Mouse (Mus musculus): ENCODE measurements around the gene Lgals2. TPM values are rescaled to one million over a fixed set of nuclear protein-coding genes. Genes with fewer than 3 reads are reported as not detected.

The Lgals2 gene
- polyA plus RNA-seq, 1 experiment, result 4.8 TPM

- H3K27ac ChIP-seq (ENCODE audit: control insufficient read depth, insufficient read depth, low read length), result no peak within 1 kb of the TSS
- H3K4me1 ChIP-seq (replicated peaks; ENCODE audit: control insufficient read depth, insufficient read depth, low read length), result peaks cover 26% of the 10 kb centered on the region
- H3K27me3 ChIP-seq (ENCODE audit: control insufficient read depth, insufficient read depth, low read length), result peaks cover 2% of the 10 kb centered on the region; the same call in 1 of the 2 replicates
- 5% methylated on average over 66 of the region's 70 CpGs for WGBS
- H3K36me3 ChIP-seq (ENCODE audit: control insufficient read depth, insufficient read depth, low read length), result no peaks in the 10 kb centered on the region
- H3K4me3 ChIP-seq (ENCODE audit: control insufficient read depth, insufficient read depth, low read length), result peak within 1 kb of the TSS; percentile 59
- TF ChIP-seq CTCF (IDR thresholded peaks at IDR 0.05; ENCODE audit: borderline replicate concordance, control insufficient read depth, extremely low read depth, insufficient read depth, low read length, poor library complexity) (no peak), POLR2A (IDR thresholded peaks at IDR 0.05; ENCODE audit: control insufficient read depth, extremely low read depth, insufficient read depth, low read length, poor library complexity) (no peak)
- DNase-seq, result peak; percentile 36
Observed at GRCm38 (mm10) chr15:78802776-78803391, 52.4 kb downstream of the Lgals2 start, which contains the start of gene Card10. Gene Card10 (minus strand): TSS chr15:78803042.

- no peak overlapping the region for H3K27ac ChIP-seq (ENCODE audit: control insufficient read depth, insufficient read depth, low read length)
- TF ChIP-seq CTCF (IDR thresholded peaks at IDR 0.05; ENCODE audit: borderline replicate concordance, control insufficient read depth, extremely low read depth, insufficient read depth, low read length, poor library complexity) (no peak), POLR2A (IDR thresholded peaks at IDR 0.05; ENCODE audit: control insufficient read depth, extremely low read depth, insufficient read depth, low read length, poor library complexity) (no peak)
- peaks cover 29% of the 10 kb centered on the region for H3K4me1 ChIP-seq (replicated peaks; ENCODE audit: control insufficient read depth, insufficient read depth, low read length)
- no peaks in the 10 kb centered on the region for H3K36me3 ChIP-seq (ENCODE audit: control insufficient read depth, insufficient read depth, low read length)
- WGBS, result 6% methylated on average over 67 of the region's 67 CpGs
- peaks cover 2% of the 10 kb centered on the region; the same call in 1 of the 2 replicates for H3K27me3 ChIP-seq (ENCODE audit: control insufficient read depth, insufficient read depth, low read length)
- DNase-seq, result peak; percentile 42
- H3K4me3 ChIP-seq (ENCODE audit: control insufficient read depth, insufficient read depth, low read length), result peak overlapping the region; percentile 59
Observed at GRCm38 (mm10) chr15:78801971-78802741, 53.2 kb downstream of the Lgals2 start.

GRCm38 (mm10) chr15:78801571-78801970, 53.8 kb downstream of the Lgals2 start:
- no peak for DNase-seq
- TF ChIP-seq POLR2A (IDR thresholded peaks at IDR 0.05; ENCODE audit: control insufficient read depth, extremely low read depth, insufficient read depth, low read length, poor library complexity), result no peak
- TF ChIP-seq CTCF (IDR thresholded peaks at IDR 0.05; ENCODE audit: borderline replicate concordance, control insufficient read depth, extremely low read depth, insufficient read depth, low read length, poor library complexity), result no peak
- H3K27me3 ChIP-seq (ENCODE audit: control insufficient read depth, insufficient read depth, low read length), result peaks cover 2% of the 10 kb centered on the region; the same call in 1 of the 2 replicates
- 95% methylated on average over 9 of the region's 9 CpGs for WGBS
- H3K4me3 ChIP-seq (ENCODE audit: control insufficient read depth, insufficient read depth, low read length), result no peak overlapping the region
- no peaks in the 10 kb centered on the region for H3K36me3 ChIP-seq (ENCODE audit: control insufficient read depth, insufficient read depth, low read length)
- no peak overlapping the region for H3K27ac ChIP-seq (ENCODE audit: control insufficient read depth, insufficient read depth, low read length)
- peaks cover 32% of the 10 kb centered on the region for H3K4me1 ChIP-seq (replicated peaks; ENCODE audit: control insufficient read depth, insufficient read depth, low read length)

Other genes with a start within 250 kb of the Lgals2 start
- gene Elfn2, start 136.8 kb downstream of the Lgals2 start, polyA plus RNA-seq (2012; rRNA removed), result 4.7 and 8.4 TPM in 2 replicates
- 97.5 and 110 TPM in 2 replicates for gene Mfng, start 82.1 kb downstream of the Lgals2 start, polyA plus RNA-seq (2012; rRNA removed)
- gene Card10, start 52.5 kb downstream of the Lgals2 start, polyA plus RNA-seq (2012; rRNA removed), result 12.6 and 13.0 TPM in 2 replicates
- 8.1 and 12.5 TPM in 2 replicates for gene Cdc42ep1, start 12.9 kb downstream of the Lgals2 start, polyA plus RNA-seq (2012; rRNA removed)
- gene Gga1, start 21.7 kb upstream of the Lgals2 start, polyA plus RNA-seq (2012; rRNA removed), result 137 and 155 TPM in 2 replicates
- 0.08 and 0.14 TPM in 2 replicates for gene Gm49510, start 44.1 kb upstream of the Lgals2 start, polyA plus RNA-seq (2012; rRNA removed)
- gene Sh3bp1, start 44.2 kb upstream of the Lgals2 start, polyA plus RNA-seq (2012; rRNA removed), result 371 and 412 TPM in 2 replicates
- 72.0 and 94.8 TPM in 2 replicates for gene Pdxp, start 58.4 kb upstream of the Lgals2 start, polyA plus RNA-seq (2012; rRNA removed)
- 359 and 428 TPM in 2 replicates for gene Lgals1, start 71.2 kb upstream of the Lgals2 start, polyA plus RNA-seq (2012; rRNA removed)
- gene Nol12, start 79.4 kb upstream of the Lgals2 start, polyA plus RNA-seq (2012; rRNA removed), result 26.8 and 27.9 TPM in 2 replicates
- 52.2 and 70.7 TPM in 2 replicates for gene Triobp, start 92.2 kb upstream of the Lgals2 start, polyA plus RNA-seq (2012; rRNA removed)
- 35.7 and 52.0 TPM in 2 replicates for gene H1f0, start 172.9 kb upstream of the Lgals2 start, polyA plus RNA-seq (2012; rRNA removed)
- gene Galr3, start 186.4 kb upstream of the Lgals2 start, polyA plus RNA-seq (2012; rRNA removed), result 0.71 and 1.6 TPM in 2 replicates
- 171 and 181 TPM in 2 replicates for gene Ankrd54, start 207.4 kb upstream of the Lgals2 start, polyA plus RNA-seq (2012; rRNA removed)
- 205 and 212 TPM in 2 replicates for gene Eif3l, start 219.7 kb upstream of the Lgals2 start, polyA plus RNA-seq (2012; rRNA removed)

All from thymus, adult 2 months (tissue).